Mouse (Mus musculus) G1E-ER4 (cell line): Measurements from ENCODE around the gene Dld. TPM values are rescaled to one million over a fixed set of nuclear protein-coding genes. Genes with fewer than 3 reads are reported as not detected.

Source experiments
- GATA1 ChIP-seq: IDR thresholded peaks from one replicate; pipeline ENCODE4 v1.8.0; 2012; ENCODE audit warnings: low read length, inconsistent platforms
- polyA plus RNA-seq: library from polyadenylated mRNA; stranded (reverse); fragments of >175 nt; gene quantifications from 2 replicates; pipeline ENCODE4 v1.2.3, GENCODE M21; 2012

Dld gene
- polyA plus RNA-seq, 1 experiment: 8.4 TPM

DNA sequence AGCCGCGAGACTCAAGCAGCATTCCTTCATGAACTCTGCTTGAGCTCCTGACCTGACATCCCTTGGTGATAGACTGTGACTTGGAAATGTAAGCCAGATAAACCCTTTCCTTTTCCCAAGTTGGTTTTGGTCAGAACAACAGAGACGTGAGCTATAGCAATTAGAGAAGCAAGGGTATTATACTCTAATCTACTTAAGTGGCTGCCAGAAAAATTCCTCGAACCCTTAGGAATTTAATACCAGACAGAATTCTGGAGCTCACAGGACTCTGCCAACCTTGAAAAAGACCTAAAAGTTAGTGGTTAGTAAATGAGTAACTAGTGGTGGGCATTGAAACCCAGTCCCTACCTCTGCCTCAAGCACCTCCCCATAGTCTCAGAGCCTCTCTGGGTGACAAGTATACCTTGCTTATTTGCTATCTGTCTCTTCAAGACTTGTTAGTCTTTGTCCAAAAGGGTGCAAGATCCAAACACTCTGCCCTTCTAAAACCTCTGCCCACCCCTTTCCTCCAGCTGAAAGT lies 67.6 kb downstream of the Dld start:
- no peak for TF ChIP-seq GATA1

DNA sequence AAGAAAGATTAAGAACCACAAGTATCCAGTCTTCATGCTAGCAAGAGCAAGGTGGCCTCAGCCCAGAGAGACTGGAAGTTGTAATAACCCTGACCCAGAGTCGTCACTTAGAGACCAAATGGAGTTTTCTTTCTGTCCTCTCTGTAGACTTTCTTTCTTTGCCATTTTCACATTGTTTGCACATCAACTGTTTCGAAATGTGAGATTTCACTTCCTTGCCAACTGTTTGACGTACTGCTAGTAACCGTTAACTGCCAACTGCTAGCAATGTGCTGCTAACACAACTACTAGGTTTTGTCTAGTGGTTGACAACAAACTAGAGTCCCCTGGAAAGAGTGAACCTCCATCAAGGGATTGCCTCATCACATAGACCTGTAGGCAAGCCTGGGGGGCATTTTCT lies 68.1 kb downstream of the Dld start:
- no peak for TF ChIP-seq GATA1

DNA sequence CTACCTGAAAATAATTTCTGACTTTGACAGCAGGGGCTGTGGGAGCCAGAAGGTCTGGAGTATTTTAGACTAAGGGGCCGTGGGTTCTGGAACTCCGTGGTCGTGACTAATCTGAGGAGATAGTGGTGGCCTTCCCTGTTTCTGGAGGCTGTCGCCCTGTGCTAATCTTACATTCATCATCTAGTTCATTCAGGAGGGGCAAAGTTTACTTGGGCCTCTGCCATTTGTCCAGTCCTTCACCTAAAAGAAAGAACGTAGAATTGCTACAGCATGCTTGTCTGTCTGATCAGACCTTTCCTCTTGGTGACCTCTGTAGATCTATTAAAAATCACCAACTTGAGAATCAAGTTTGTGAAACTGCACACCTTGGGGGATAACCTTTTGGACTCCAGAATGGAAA lies 69.0 kb downstream of the Dld start:
- TF ChIP-seq GATA1: no peak

Other genes with a start within 250 kb of the Dld start
- gene Gm6993, start 110.7 kb downstream of the Dld start, polyA plus RNA-seq: not detected in 2 replicates
- gene Lamb1, start 86.2 kb downstream of the Dld start, polyA plus RNA-seq: not detected in 2 replicates
- not detected in 2 replicates for gene Slc26a3, start 39.4 kb upstream of the Dld start, polyA plus RNA-seq
- 2.5 and 2.9 TPM in 2 replicates for gene Cbll1, start 148.2 kb upstream of the Dld start, polyA plus RNA-seq
- gene Slc26a4, start 208.5 kb upstream of the Dld start, polyA plus RNA-seq: not detected in 2 replicates